Mouse (Mus musculus) liver, postnatal 0 days (tissue): Measurements from ENCODE around the gene Pex16.

ENCODE experiments used
- CTCF ChIP-seq: sonication (generic); IDR thresholded peaks from 2 replicates; pipeline ENCODE4 v1.5.1; 2016; ENCODE audit warnings: antibody characterized with exemption, low read depth
- EP300 ChIP-seq: IDR thresholded peaks from 2 replicates; pipeline ENCODE4 v1.6.1; 2016; ENCODE audit warnings: antibody characterized with exemption, low read depth, mild to moderate bottlenecking

DNA sequence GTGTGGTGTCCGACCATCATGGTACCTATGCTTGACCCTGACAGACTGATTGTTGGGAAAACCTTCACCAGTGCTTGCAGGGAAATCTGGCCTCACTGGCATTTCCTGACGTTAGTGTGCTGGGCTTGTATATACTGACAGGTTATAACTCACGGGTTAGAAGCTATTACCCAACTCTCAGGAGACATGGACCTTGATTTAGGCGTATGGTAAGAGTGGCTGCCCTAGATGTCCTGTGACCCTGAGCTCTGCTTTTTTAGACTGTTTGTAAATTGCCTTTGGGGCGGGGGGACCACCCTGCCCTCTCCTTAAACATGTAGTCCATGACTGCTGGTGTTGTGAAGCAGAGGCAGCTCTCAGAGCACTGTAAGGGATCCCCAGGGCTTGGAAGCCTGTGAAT, 23.8 kb upstream of the Pex16 start:
- TF ChIP-seq CTCF (no peak), EP300 (no peak)
